ENCODE assay signal across 25 mouse cellular contexts in the genomic region with DNA sequence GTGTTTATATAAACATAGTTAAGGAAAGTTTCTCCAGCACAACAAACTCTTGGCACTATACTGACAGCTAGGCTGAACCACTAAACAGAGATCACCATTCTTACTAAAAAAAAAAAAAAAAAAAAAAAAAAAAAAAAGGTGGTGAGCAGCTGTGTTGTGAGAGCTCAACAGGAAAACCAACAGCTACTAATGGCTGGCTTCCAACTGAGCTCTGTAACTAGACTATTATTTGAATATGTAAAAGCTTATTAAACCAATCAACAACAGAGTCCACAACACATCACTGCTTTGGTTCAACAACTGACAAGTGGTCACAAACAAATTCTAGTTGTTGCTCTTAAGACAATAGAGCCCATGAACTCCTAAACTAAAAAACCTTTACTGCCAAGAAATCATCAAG. TPM values are rescaled to one million over a fixed set of nuclear protein-coding genes. Genes with fewer than 3 reads are reported as not detected.
"Had no signal": no experiment of that assay in that cellular context is flagged by ENCODE, and none has a peak within 500 bp of the region (broad histone marks: within the 10 kb centered on the region; RNA-seq: fewer than 3 reads in every experiment).

No protein-coding gene starts in this region.

- H3K4me3 ChIP-seq: left cerebral cortex, adult 2 months; lung, embryonic 15.5 days had no signal

- H3K9me3 ChIP-seq: lung, embryonic 15.5 days had no signal

- ATAC-seq: liver, postnatal 0 days had no signal

- H3K9ac ChIP-seq: liver, embryonic 14.5 days; liver, postnatal 0 days; lung, embryonic 15.5 days had no signal

- H3K27me3 ChIP-seq: lung, embryonic 15.5 days had no signal

- DNase-seq: kidney, postnatal 10 days; kidney, postnatal 36 days; layer of hippocampus, postnatal 36 days; liver, postnatal 0 days; lung, postnatal 10 days; lung, postnatal 4 days; midbrain, embryonic 14.5 days; thymus, adult 18-20 months; thymus, postnatal 36 days had no signal

- H3K27ac ChIP-seq: left cerebral cortex, adult 2 months; liver, embryonic 14.5 days; lung, embryonic 15.5 days had no signal

- H3K4me1 ChIP-seq: lung, embryonic 15.5 days had no signal

- H3K4me2 ChIP-seq: liver, embryonic 11.5 days; lung, embryonic 15.5 days; midbrain, embryonic 11.5 days had no signal

RNA-seq across cellular contexts. Expression of a gene that starts 23.1 kb away (rescaled TPM):
- total RNA-seq: layer of hippocampus, adult 8-10 months; layer of hippocampus, postnatal 10 days; layer of hippocampus, postnatal 36 days; left cerebral cortex, adult 2 months; left cerebral cortex, postnatal 10 days; megakaryocyte progenitor cell, adult 5-6 weeks; megakaryocyte-erythroid progenitor cell, adult 5-6 weeks; midbrain, postnatal 0 days had no signal
- polyA plus RNA-seq: kidney, embryonic 14.5 days; liver, embryonic 11.5 days; lung, embryonic 15.5 days; midbrain, embryonic 11.5 days; midbrain, embryonic 14.5 days; neural tube, embryonic 11.5 days; small intestine, adult 2 months; spleen, adult 2 months; stomach, embryonic 16.5 days had no signal
